Mouse (Mus musculus) liver, embryonic 14.5 days (tissue): ENCODE measurements around the gene Spc25. TPM values are rescaled to one million over a fixed set of nuclear protein-coding genes. Genes with fewer than 3 reads are reported as not detected.

ENCODE experiments used
- ATAC-seq: fragments of 200-750 bp; cut with Nextera tagmentation; 2 replicates; pipeline ENCODE4 v1.8.0; 2017; ENCODE audit warnings: moderate number of reproducible peaks, mild to moderate bottlenecking, moderate library complexity; ENCODE audit not compliant: insufficient read depth
- DNase-seq, 3 experiments: peaks; one replicate each; pipeline ENCODE4 v3.0.0-alpha.2; 2012 to 2013; ENCODE audit warnings: low read depth in 3 of 3, low spot score in 3 of 3
- H3K27ac ChIP-seq: fragments of 300-500 bp; sonication (generic); 2 replicates; pipeline ENCODE4 v1.5.1; 2014; ENCODE audit warnings: moderate library complexity, mild to moderate bottlenecking, control low read depth, inconsistent platforms
- H3K27me3 ChIP-seq: fragments of 300-500 bp; sonication (generic); 2 replicates; pipeline ENCODE4 v1.6.1; 2014; ENCODE audit warnings: mild to moderate bottlenecking, low read length, moderate library complexity; ENCODE audit not compliant: control insufficient read depth, insufficient read depth
- H3K36me3 ChIP-seq: fragments of 300-500 bp; sonication (generic); replicated peaks from 2 replicates; pipeline ENCODE4 v1.6.1; 2014; ENCODE audit warnings: low read depth; ENCODE audit not compliant: control insufficient read depth, insufficient read depth
- H3K4me1 ChIP-seq, 2 experiments: fragments of 200-500 bp in 1 of 2; fragments of 300-500 bp in 1 of 2; sonication (generic) in 1 of 2; replicated peaks; 2 replicates each; pipeline ENCODE4 v1.6.1; 2012 to 2014; ENCODE audit warnings: antibody characterized with exemption in 1 of 2, inconsistent platforms in 1 of 2, low read length in 1 of 2; ENCODE audit not compliant: control insufficient read depth in 2 of 2, insufficient read depth in 2 of 2
- H3K4me2 ChIP-seq: fragments of 300-500 bp; sonication (generic); 2 replicates; pipeline ENCODE4 v1.6.1; 2014; ENCODE audit warnings: low read depth, mild to moderate bottlenecking, control low read depth, moderate library complexity
- H3K4me3 ChIP-seq, 2 experiments: fragments of 200-500 bp in 1 of 2; fragments of 300-500 bp in 1 of 2; sonication (generic) in 1 of 2; 2 replicates each; pipeline ENCODE4 v1.5.1; 2012 to 2014; ENCODE audit warnings: low read depth in 2 of 2, low read length in 2 of 2, mild to moderate bottlenecking in 2 of 2, control low read depth in 1 of 2, inconsistent platforms in 1 of 2, moderate library complexity in 1 of 2; ENCODE audit not compliant: insufficient read depth in 1 of 2
- H3K9ac ChIP-seq: fragments of 300-500 bp; sonication (generic); replicated peaks from 2 replicates; pipeline ENCODE4 v1.6.1; 2014; ENCODE audit warnings: mild to moderate bottlenecking, control low read depth, moderate library complexity
- H3K9me3 ChIP-seq: fragments of 300-500 bp; sonication (generic); 2 replicates; pipeline ENCODE4 v1.6.1; 2016; ENCODE audit warnings: low read length, mixed read lengths; ENCODE audit not compliant: control insufficient read depth
- CTCF ChIP-seq: IDR thresholded peaks from 2 replicates; pipeline ENCODE4 v1.5.1; 2016; ENCODE audit warnings: antibody characterized with exemption, low read depth, control low read depth
- EP300 ChIP-seq: IDR thresholded peaks from 2 replicates; pipeline ENCODE4 v1.6.1; 2016; ENCODE audit warnings: antibody characterized with exemption, low read depth
- WGBS: fragments of 180-500 bp; shearing (Covaris S2); extraction: QIAGEN DNeasy Blood & Tissue Kit; methylation state at CpG from one replicate; pipeline ENCODE4 v1.1.7; 2014; ENCODE audit not compliant: insufficient replicate concordance; 5-methylcytosine and 5-hydroxymethylcytosine counted together
- polyA plus RNA-seq, 2 experiments: library from polyadenylated mRNA; depleted of rRNA in 1 of 2; stranded (reverse) in 1 of 2; unstranded in 1 of 2; fragments of >200 nt; fragmentation: Nextera tagmentation in 1 of 2; extraction: Ambion mirVana in 1 of 2; gene quantifications; 2 replicates each; pipeline versions ENCODE4 v1.2.1 to v1.2.3; 2012 to 2014

Gene Spc25
- polyA plus RNA-seq, 2 experiments: 50.8 to 148 TPM

DNA sequence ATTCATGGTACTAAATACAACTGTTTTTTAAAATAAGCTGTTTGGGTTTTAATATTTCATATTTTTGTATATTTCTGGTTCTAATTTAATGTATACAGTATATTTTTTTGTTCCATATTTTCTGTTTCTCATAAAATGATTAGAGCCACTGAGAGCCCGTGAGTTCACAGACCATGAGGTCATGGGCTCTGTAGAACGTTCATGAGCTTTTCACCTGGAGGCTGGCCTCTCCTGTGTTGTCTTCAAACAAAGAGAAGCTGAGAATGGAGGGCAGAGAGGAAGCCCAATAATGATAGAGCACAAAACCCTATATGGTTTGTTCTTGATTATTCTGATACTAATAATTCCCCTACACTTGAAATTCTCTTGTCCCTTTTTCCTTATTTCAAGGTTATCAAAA is 18.7 kb upstream of the Spc25 start:
- H3K4me2 ChIP-seq: no peak overlapping the region
- no peaks in the 10 kb centered on the region for H3K9me3 ChIP-seq
- no peak overlapping the region for H3K9ac ChIP-seq
- no peaks in the 10 kb centered on the region for H3K36me3 ChIP-seq
- TF ChIP-seq EP300 (no peak), CTCF (no peak)
- 32% methylated on average over 2 of the region's 2 CpGs for WGBS
- no peak for ATAC-seq
- no peak overlapping the region for H3K4me3 ChIP-seq
- no peak overlapping the region for H3K27ac ChIP-seq
- no peaks in the 10 kb centered on the region for H3K27me3 ChIP-seq
- H3K4me1 ChIP-seq: no peaks in the 10 kb centered on the region
- DNase-seq: no peak

DNA sequence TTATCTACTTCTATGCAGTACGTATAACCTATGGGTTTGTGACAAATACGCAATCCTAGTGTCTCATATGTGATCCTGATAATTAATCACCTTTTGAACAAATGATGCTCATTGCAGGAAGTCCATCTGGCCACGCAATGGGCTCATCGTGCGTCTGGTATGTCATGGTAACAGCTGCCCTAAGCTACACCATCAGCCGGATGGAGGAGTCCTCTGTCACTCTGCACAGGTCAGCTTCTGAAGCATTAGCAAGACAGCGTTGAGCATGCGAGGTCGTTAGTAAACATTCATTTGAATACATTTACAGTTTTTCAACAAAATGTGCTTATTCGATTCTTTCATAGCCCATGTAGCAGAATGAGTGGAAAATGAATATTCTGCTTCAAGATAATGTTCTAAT is 16.8 kb upstream of the Spc25 start:
- H3K4me2 ChIP-seq: no peak overlapping the region
- no peak overlapping the region for H3K27ac ChIP-seq
- TF ChIP-seq EP300 (no peak), CTCF (no peak)
- ATAC-seq (no peak), DNase-seq (no peak)
- no peak overlapping the region for H3K4me3 ChIP-seq
- WGBS: 65% methylated on average over 10 of the region's 10 CpGs
- H3K9me3 ChIP-seq: no peaks in the 10 kb centered on the region
- H3K36me3 ChIP-seq: no peaks in the 10 kb centered on the region
- H3K4me1 ChIP-seq: no peaks in the 10 kb centered on the region
- no peaks in the 10 kb centered on the region for H3K27me3 ChIP-seq
- H3K9ac ChIP-seq: no peak overlapping the region

DNA sequence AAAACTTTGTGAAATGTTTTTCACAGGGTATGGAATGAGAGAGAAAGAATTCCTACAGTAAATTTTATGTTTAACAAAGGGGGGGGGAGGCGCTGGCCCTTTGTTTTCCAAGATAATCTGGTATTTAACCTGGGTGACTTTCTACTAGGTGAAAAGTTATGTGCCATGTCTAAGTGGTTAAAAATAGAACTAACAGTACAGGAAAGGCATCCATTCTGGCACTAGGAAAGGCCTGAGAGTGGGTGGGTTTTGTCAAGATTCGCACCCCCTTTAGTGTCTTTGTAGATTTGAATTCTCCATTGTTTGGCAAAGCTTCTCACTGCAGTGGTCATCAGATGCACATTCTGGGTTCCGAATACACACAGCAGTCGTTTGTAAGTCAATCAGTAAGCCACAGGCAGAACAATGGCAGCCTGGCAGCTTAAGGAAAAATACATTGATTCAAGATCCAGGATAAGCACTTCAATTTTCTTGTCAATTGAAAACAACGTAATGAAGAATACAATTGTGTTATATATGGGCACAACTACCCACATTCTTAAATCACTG is 15.9 kb upstream of the Spc25 start:
- DNase-seq (no peak), ATAC-seq (no peak)
- WGBS: 47% methylated on average over 5 of the region's 5 CpGs
- Histone ChIP-seq H3K27ac (no peak overlapping the region), H3K4me1 (no peaks in the 10 kb centered on the region), H3K4me2 (no peak overlapping the region), H3K27me3 (no peaks in the 10 kb centered on the region), H3K4me3 (no peak overlapping the region), H3K9ac (no peak overlapping the region), H3K36me3 (no peaks in the 10 kb centered on the region), H3K9me3 (no peaks in the 10 kb centered on the region)
- TF ChIP-seq EP300 (no peak), CTCF (no peak)

DNA sequence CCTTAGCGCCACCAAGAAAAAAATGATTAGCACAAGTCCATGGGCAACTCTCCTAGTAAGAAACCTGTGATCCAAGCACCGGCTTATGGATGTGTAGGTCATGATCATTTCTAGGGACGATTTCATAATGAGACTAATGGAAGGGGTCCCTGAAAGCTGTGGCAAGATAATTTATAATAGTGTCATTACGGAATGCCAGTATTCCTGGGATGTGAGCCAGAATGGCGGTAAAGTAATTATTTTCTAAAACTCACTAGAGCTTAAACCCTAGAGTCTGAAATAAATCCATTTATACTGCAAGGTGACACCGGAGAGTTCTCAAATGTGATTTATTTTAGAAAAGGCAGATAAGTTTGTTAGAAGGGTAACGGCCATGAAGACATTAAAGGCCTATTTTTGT is 9.2 kb upstream of the Spc25 start:
- Histone ChIP-seq H3K36me3 (no peaks in the 10 kb centered on the region), H3K27ac (no peak overlapping the region), H3K9ac (no peak overlapping the region), H3K4me3 (no peak overlapping the region), H3K4me2 (no peak overlapping the region), H3K4me1 (no peaks in the 10 kb centered on the region), H3K27me3 (no peaks in the 10 kb centered on the region), H3K9me3 (no peaks in the 10 kb centered on the region)
- TF ChIP-seq EP300 (no peak), CTCF (no peak)
- DNase-seq: no peak
- no peak for ATAC-seq
- WGBS: 66% methylated on average over 7 of the region's 7 CpGs

DNA sequence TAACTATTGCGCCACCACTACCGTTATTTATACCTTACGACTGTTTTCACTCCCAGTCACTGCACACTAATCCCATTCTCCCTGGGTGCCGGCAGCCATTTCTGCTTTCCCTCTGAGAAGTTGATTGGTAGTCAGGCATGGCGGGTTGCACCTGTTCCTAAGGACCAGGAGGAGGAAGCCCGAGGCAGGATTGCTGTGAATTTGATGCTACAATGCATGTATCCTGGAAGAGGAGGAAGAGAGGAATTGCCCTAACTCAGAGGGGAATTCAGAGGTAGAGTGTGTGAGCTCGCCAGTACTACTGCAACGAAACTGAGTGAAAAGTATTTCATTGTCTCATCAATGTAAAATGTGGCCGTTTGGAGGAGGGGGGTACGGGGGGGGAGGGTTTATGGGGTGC is 6.7 kb upstream of the Spc25 start:
- H3K4me1 ChIP-seq: no peaks in the 10 kb centered on the region

More for the DNA sequence above, 6.7 kb upstream of the Spc25 start:
- Histone ChIP-seq H3K9me3 (no peaks in the 10 kb centered on the region), H3K4me2 (no peak overlapping the region), H3K4me3 (no peak overlapping the region), H3K27me3 (no peaks in the 10 kb centered on the region), H3K9ac (no peak overlapping the region), H3K27ac (no peak overlapping the region), H3K36me3 (no peaks in the 10 kb centered on the region)
- TF ChIP-seq EP300 (no peak), CTCF (no peak)
- DNase-seq: no peak
- no peak for ATAC-seq
- 63% methylated on average over 10 of the region's 10 CpGs for WGBS
